Mouse (Mus musculus): Measurements from ENCODE around the gene Nhej1.

GRCm38 (mm10) chr1:74941651-74942360, 183.2 kb downstream of the Nhej1 start:
- TF ChIP-seq EP300 (IDR thresholded peaks at IDR 0.05): no peak
- TF ChIP-seq CTCF (IDR thresholded peaks at IDR 0.05): no peak

All from lung, postnatal 0 days (tissue).